Mouse (Mus musculus) midbrain, embryonic 14.5 days (tissue): ENCODE measurements around the gene Lhfpl5. TPM values are rescaled to one million over a fixed set of nuclear protein-coding genes. Genes with fewer than 3 reads are reported as not detected.
"Not testable (repeated sequence)": the region's sequence is repeated elsewhere in the genome, so short reads cannot be mapped to it uniquely, and the experiment has no call there.

ENCODE experiments used
- ATAC-seq: fragments of 200-750 bp; cut with Nextera tagmentation; 2 replicates; pipeline ENCODE4 v1.8.0; 2017; ENCODE audit warnings: moderate number of reproducible peaks, moderate library complexity; ENCODE audit not compliant: low FRiP score, low TSS enrichment
- DNase-seq: peaks from one replicate; pipeline ENCODE4 v3.0.0-alpha.2; 2015
- H3K27ac ChIP-seq: fragments of 300-500 bp; sonication (generic); replicated peaks from 2 replicates; pipeline ENCODE4 v1.5.1; 2014; ENCODE audit warnings: mild to moderate bottlenecking, low read depth, low read length, moderate library complexity
- H3K27me3 ChIP-seq: fragments of 300-500 bp; sonication (generic); 2 replicates; pipeline ENCODE4 v1.6.1; 2014; ENCODE audit warnings: low read length, control low read depth, mixed read lengths; ENCODE audit not compliant: control insufficient read depth, insufficient read depth
- H3K36me3 ChIP-seq: fragments of 300-500 bp; sonication (generic); 2 replicates; pipeline ENCODE4 v1.6.1; 2014; ENCODE audit warnings: low read length, control low read depth; ENCODE audit not compliant: control insufficient read depth, insufficient read depth
- H3K4me1 ChIP-seq: fragments of 300-500 bp; sonication (generic); 2 replicates; pipeline ENCODE4 v1.6.1; 2014; ENCODE audit warnings: mild to moderate bottlenecking, antibody characterized with exemption, low read length, control low read depth; ENCODE audit not compliant: control insufficient read depth, insufficient read depth
- H3K4me2 ChIP-seq: fragments of 300-500 bp; sonication (generic); 2 replicates; pipeline ENCODE4 v1.6.1; 2014; ENCODE audit warnings: mild to moderate bottlenecking, low read length, moderate library complexity
- H3K4me3 ChIP-seq: fragments of 300-500 bp; sonication (generic); replicated peaks from 2 replicates; pipeline ENCODE4 v1.5.1; 2014; ENCODE audit warnings: low read depth, low read length
- H3K9ac ChIP-seq: fragments of 300-500 bp; sonication (generic); replicated peaks from 2 replicates; pipeline ENCODE4 v1.6.1; 2014; ENCODE audit warnings: mild to moderate bottlenecking, low read length, moderate library complexity
- H3K9me3 ChIP-seq: fragments of 300-500 bp; sonication (generic); 2 replicates; pipeline ENCODE4 v1.6.1; 2016; ENCODE audit warnings: low read length, control low read depth, mixed read lengths; ENCODE audit not compliant: control insufficient read depth
- WGBS: fragments of 180-500 bp; shearing (Covaris S2); extraction: QIAGEN DNeasy Blood & Tissue Kit; methylation state at CpG from one replicate; pipeline ENCODE4 v1.1.7; 2014; 5-methylcytosine and 5-hydroxymethylcytosine counted together
- polyA plus RNA-seq: library from polyadenylated mRNA; unstranded; fragments of >200 nt; fragmentation: Nextera tagmentation; extraction: Ambion mirVana; gene quantifications from 2 replicates; pipeline ENCODE4 v1.2.1, GENCODE M21; 2014

Lhfpl5 gene
- polyA plus RNA-seq, 1 experiment from 2014 or later, result 7.1 TPM

DNA sequence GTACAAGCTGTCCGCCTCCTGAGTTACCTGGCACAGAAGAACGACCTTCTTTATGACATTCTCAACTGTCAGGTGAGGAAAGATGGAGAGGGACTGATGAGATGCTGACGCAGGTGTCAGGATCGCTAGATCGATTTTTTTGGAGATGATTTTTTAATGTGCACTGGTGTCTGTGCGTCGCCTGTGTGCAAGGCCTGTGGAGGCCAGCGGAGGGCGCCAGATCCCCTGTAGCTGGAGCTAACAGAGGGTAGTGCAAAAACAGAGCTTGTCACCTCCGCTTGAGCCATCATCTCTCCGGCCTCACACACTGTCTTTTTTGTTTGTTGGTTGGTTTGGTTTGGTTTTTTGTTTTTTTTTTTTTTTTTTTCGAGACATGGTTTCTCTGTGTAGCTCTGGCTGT is 37.6 kb upstream of the Lhfpl5 start:
- Histone ChIP-seq H3K27me3 (no peaks in the 10 kb centered on the region), H3K4me2 (no peak overlapping the region), H3K4me3 (no peak overlapping the region), H3K4me1 (no peaks in the 10 kb centered on the region), H3K9ac (no peak overlapping the region), H3K27ac (no peak overlapping the region), H3K36me3 (no peaks in the 10 kb centered on the region), H3K9me3 (peaks cover 7% of the 10 kb centered on the region; the same call in 1 of the 2 replicates)
- WGBS, result 47% methylated on average over 12 of the region's 12 CpGs
- no peak for ATAC-seq
- no peak for DNase-seq

DNA sequence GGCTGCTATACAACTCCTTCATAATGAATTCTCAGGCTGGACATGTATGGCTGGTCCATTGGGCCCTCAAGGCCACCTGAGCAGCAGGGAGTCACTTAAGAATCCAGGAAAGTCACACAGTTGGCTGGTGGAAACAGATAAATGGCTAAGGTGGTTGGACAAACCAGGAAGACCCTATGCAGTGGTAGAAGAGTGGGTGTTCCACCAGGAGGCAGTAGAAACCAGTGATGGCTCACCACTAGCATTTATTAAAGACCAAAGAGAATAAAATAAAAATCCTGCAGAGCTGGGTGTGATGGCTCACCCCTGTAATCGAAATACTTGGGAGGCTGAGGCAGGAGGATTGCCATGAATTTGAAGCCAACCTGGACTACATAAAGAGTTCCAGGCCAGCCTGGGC is 28.5 kb upstream of the Lhfpl5 start:
- no peak overlapping the region for H3K4me2 ChIP-seq
- ATAC-seq, result no peak
- 96% methylated on average over 1 of the region's 1 CpGs for WGBS

GRCm38 (mm10) chr17:28548550-28548949 is 26.9 kb upstream of the Lhfpl5 start:
- no peak for DNase-seq
- no peak overlapping the region for H3K9ac ChIP-seq
- H3K27me3 ChIP-seq, result no peaks in the 10 kb centered on the region
- no peak overlapping the region for H3K4me2 ChIP-seq
- H3K4me3 ChIP-seq, result no peak overlapping the region
- H3K27ac ChIP-seq, result no peak overlapping the region
- no peaks in the 10 kb centered on the region for H3K4me1 ChIP-seq
- no peak for ATAC-seq
- H3K36me3 ChIP-seq, result no peaks in the 10 kb centered on the region
- no peaks in the 10 kb centered on the region; the same call in 1 of the 2 replicates for H3K9me3 ChIP-seq
- WGBS, result 76% methylated on average over 11 of the region's 11 CpGs

More for the DNA sequence above, 28.5 kb upstream of the Lhfpl5 start:
- no peak for DNase-seq
- Histone ChIP-seq H3K27ac (no peak overlapping the region), H3K36me3 (no peaks in the 10 kb centered on the region), H3K9ac (no peak overlapping the region), H3K4me1 (no peaks in the 10 kb centered on the region), H3K27me3 (no peaks in the 10 kb centered on the region), H3K9me3 (no peaks in the 10 kb centered on the region; the same call in 1 of the 2 replicates), H3K4me3 (no peak overlapping the region)

- H3K9me3 ChIP-seq, result no peaks in the 10 kb centered on the region
- no peak within 1 kb of the TSS for H3K9ac ChIP-seq
- H3K27me3 ChIP-seq, result no peaks in the 10 kb centered on the region
- 73% methylated on average over 14 of the region's 14 CpGs for WGBS
- ATAC-seq, result no peak
- H3K27ac ChIP-seq, result no peak within 1 kb of the TSS
- no peaks in the 10 kb centered on the region for H3K4me1 ChIP-seq
- no peak for DNase-seq
- no peaks in the 10 kb centered on the region for H3K36me3 ChIP-seq
- no peak within 1 kb of the TSS for H3K4me3 ChIP-seq
- no peak within 1 kb of the TSS for H3K4me2 ChIP-seq
Measured at GRCm38 (mm10) chr17:28549111-28549510, 26.3 kb upstream of the Lhfpl5 start, which contains the start of gene Clpsl2. Clpsl2 (plus strand) TSS chr17:28549411.

DNA sequence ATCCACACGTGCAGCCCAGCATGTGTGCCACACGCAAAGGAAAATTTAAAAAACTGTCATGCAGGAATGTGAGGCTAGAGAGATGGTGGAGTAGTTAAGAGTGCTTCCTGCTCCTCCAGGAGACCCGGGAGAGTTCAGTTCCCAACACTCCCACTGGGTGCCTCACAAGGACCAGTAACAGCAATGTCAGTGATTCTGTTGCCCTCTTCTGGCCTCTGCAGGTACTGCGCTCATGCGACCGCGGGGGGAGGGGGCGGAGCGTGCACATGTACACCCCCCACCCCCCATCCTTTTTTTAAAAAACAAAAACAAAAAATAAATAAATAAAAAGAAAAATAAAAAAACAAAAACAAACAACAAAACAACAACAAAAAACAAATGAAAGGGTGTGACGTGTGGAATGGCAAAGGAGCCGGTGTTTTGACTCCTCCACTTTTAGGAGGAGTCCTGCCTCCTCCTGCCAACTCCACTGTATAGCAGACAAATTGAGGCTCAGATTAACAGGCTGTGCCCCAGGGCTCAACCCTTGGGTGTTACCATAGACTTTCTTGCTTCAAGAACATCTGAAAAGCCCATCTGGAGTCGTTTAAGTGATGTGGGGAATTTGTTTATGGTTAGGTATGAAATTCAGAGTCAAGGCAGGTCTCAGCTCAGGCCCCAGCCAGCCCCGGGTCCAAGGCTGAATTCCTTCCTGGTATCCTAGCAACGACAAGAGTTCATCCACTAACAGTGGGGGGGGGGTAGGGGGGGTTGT is 22.2 kb upstream of the Lhfpl5 start:
- Histone ChIP-seq H3K36me3 (no peaks in the 10 kb centered on the region), H3K4me1 (0 out of 2 replicates have a peak, but pooled peaks cover 3% of the 10 kb centered on the region), H3K9me3 (no peaks in the 10 kb centered on the region), H3K27ac (no peak overlapping the region), H3K4me2 (no peak overlapping the region), H3K9ac (no peak overlapping the region), H3K4me3 (no peak overlapping the region), H3K27me3 (no peaks in the 10 kb centered on the region)
- 5% methylated on average over 14 of the region's 14 CpGs for WGBS
- ATAC-seq (no peak), DNase-seq (peak; percentile 75)

GRCm38 (mm10) chr17:28554021-28554420 is 21.4 kb upstream of the Lhfpl5 start:
- not testable (repeated sequence) for H3K4me1 ChIP-seq, H3K27ac ChIP-seq, H3K36me3 ChIP-seq, H3K27me3 ChIP-seq, H3K4me3 ChIP-seq, H3K4me2 ChIP-seq, H3K9me3 ChIP-seq, ATAC-seq, DNase-seq, H3K9ac ChIP-seq
- 91% methylated on average over 4 of the region's 4 CpGs for WGBS

- no peaks in the 10 kb centered on the region for H3K36me3 ChIP-seq
- DNase-seq, result peak; percentile 29
- no peak for ATAC-seq
- H3K9me3 ChIP-seq, result no peaks in the 10 kb centered on the region
- no peaks in the 10 kb centered on the region for H3K27me3 ChIP-seq
- H3K4me2 ChIP-seq, result no peak overlapping the region
- no peak overlapping the region for H3K27ac ChIP-seq
- no peak overlapping the region for H3K4me3 ChIP-seq
- 0 out of 2 replicates have a peak, but pooled peaks cover 3% of the 10 kb centered on the region for H3K4me1 ChIP-seq
- WGBS, result 58% methylated on average over 6 of the region's 6 CpGs
- H3K9ac ChIP-seq, result no peak overlapping the region
Measured at GRCm38 (mm10) chr17:28556635-28557396, 18.6 kb upstream of the Lhfpl5 start.

- no peak overlapping the region for H3K4me3 ChIP-seq
- no peaks in the 10 kb centered on the region for H3K27me3 ChIP-seq
- H3K27ac ChIP-seq, result no peak overlapping the region
- ATAC-seq (no peak), DNase-seq (no peak)
- WGBS, result 79% methylated on average over 6 of the region's 6 CpGs
- no peak overlapping the region for H3K9ac ChIP-seq
- H3K36me3 ChIP-seq, result no peaks in the 10 kb centered on the region
- no peak overlapping the region for H3K4me2 ChIP-seq
- H3K9me3 ChIP-seq, result no peaks in the 10 kb centered on the region
- H3K4me1 ChIP-seq, result 0 out of 2 replicates have a peak, but pooled peaks cover 3% of the 10 kb centered on the region
Measured at GRCm38 (mm10) chr17:28557772-28558171, 17.7 kb upstream of the Lhfpl5 start.
